Mouse (Mus musculus) intestine, embryonic 15.5 days (tissue): ENCODE data around the gene A830031A19Rik. TPM values are rescaled to one million over a fixed set of nuclear protein-coding genes. Genes with fewer than 3 reads are reported as not detected.

Source experiments
- ATAC-seq: fragments of 200-750 bp; cut with Nextera tagmentation; 2 replicates; pipeline ENCODE4 v1.8.0; 2017; ENCODE audit warnings: moderate TSS enrichment, moderate library complexity
- H3K27ac ChIP-seq: fragments of 300-500 bp; sonication (generic); 2 replicates; pipeline ENCODE4 v1.5.1; 2015; ENCODE audit warnings: mild to moderate bottlenecking, inconsistent platforms
- H3K27me3 ChIP-seq: fragments of 300-500 bp; sonication (generic); replicated peaks from 2 replicates; pipeline ENCODE4 v1.6.1; 2015; ENCODE audit warnings: inconsistent platforms
- H3K36me3 ChIP-seq: fragments of 300-500 bp; sonication (generic); 2 replicates; pipeline ENCODE4 v1.6.1; 2015; ENCODE audit warnings: inconsistent platforms
- H3K4me1 ChIP-seq: fragments of 300-500 bp; sonication (generic); replicated peaks from 2 replicates; pipeline ENCODE4 v1.6.1; 2015; ENCODE audit warnings: inconsistent platforms
- H3K4me2 ChIP-seq: fragments of 300-500 bp; sonication (generic); replicated peaks from 2 replicates; pipeline ENCODE4 v1.6.1; 2015; ENCODE audit warnings: mild to moderate bottlenecking, inconsistent platforms
- H3K4me3 ChIP-seq: fragments of 300-500 bp; sonication (generic); replicated peaks from 2 replicates; pipeline ENCODE4 v1.5.1; 2015; ENCODE audit warnings: inconsistent platforms
- H3K9ac ChIP-seq: fragments of 300-500 bp; sonication (generic); 2 replicates; pipeline ENCODE4 v1.6.1; 2015; ENCODE audit warnings: inconsistent platforms
- H3K9me3 ChIP-seq: fragments of 300-500 bp; sonication (generic); 2 replicates; pipeline ENCODE4 v1.6.1; 2016; ENCODE audit warnings: inconsistent platforms
- WGBS: fragments of 180-500 bp; shearing (Covaris S2); methylation state at CpG from one replicate; pipeline ENCODE4 v1.1.7; 2015; 5-methylcytosine and 5-hydroxymethylcytosine counted together
- polyA plus RNA-seq: library from polyadenylated mRNA; unstranded; fragments of >200 nt; fragmentation: Nextera tagmentation; extraction: Ambion mirVana; gene quantifications from 2 replicates; pipeline ENCODE4 v1.2.1, GENCODE M21; 2015

A830031A19Rik gene
- polyA plus RNA-seq, 1 experiment from 2014 or later, result not detected

DNA sequence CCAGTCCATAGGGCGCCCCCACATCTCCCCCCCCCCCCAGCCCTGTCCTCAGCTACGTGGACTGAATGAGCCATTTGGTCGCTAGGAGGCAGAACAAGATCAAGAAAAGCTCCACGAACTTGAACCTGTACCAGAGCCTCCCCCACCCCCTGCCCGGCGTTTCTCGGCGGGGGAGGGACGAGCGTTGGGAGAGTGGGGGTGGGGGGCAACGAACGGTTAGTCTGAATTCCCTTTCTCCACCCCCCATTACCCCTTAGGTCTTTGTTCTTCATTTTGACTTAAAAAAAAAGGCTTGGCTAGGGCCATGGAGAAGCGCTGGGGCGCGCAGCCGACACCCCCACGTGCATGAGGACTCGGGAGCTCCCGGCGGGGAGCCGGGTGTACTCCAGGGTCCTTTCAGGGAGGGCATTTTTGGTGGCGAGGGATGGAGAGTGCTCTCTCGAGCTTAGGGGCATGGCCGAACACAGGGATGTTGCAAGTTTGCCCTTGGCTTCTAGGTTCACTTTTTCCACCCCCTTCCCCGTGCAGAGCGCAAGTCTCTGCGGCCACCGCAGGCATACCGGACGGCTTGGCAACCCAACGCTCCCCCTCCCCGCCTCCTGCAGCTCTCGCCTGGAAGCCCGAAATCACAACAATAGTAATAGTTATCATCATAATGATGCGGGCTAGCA lies 6.3 kb upstream of the A830031A19Rik start:
- Histone ChIP-seq H3K4me1 (0 out of 2 replicates have a peak, but pooled peaks cover 9% of the 10 kb centered on the region), H3K9me3 (no peaks in the 10 kb centered on the region), H3K4me3 (peak overlapping the region; percentile 72), H3K4me2 (peak overlapping the region; percentile 97), H3K9ac (peak overlapping the region; percentile 70), H3K27ac (peak overlapping the region; percentile 93), H3K27me3 (no peaks in the 10 kb centered on the region), H3K36me3 (no peaks in the 10 kb centered on the region)
- ATAC-seq, result peak; percentile 66
- WGBS, result under 1% methylated on average over 35 of the region's 35 CpGs

DNA sequence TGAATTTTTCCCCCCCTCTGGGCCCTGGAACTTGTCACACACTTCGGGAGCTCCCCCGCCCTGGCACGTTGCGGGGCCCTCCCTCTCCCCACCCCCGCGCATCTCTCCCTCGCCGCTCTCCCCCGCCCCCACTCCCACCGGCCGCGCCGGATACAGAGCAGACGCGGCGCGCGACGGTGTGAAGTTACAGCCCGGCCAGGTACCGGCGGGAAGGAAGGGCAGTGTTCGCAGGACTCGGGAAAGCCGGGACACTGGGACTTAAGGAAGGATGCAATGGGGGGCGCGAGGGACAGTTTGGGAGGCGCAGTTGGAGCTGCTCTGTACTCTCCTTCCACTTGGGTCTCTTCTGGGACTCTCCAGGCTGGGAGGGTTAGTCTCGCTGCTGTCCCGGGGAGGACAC lies 5.7 kb upstream of the A830031A19Rik start:
- under 1% methylated on average over 30 of the region's 30 CpGs for WGBS
- ATAC-seq, result peak; percentile 26
- peak overlapping the region; percentile 70 for H3K9ac ChIP-seq
- H3K27ac ChIP-seq, result peak overlapping the region; percentile 93
- 0 out of 2 replicates have a peak, but pooled peaks cover 12% of the 10 kb centered on the region for H3K4me1 ChIP-seq
- H3K36me3 ChIP-seq, result no peaks in the 10 kb centered on the region
- H3K27me3 ChIP-seq, result no peaks in the 10 kb centered on the region
- H3K9me3 ChIP-seq, result no peaks in the 10 kb centered on the region
- peak overlapping the region; percentile 97 for H3K4me2 ChIP-seq
- H3K4me3 ChIP-seq, result peak overlapping the region; percentile 72

DNA sequence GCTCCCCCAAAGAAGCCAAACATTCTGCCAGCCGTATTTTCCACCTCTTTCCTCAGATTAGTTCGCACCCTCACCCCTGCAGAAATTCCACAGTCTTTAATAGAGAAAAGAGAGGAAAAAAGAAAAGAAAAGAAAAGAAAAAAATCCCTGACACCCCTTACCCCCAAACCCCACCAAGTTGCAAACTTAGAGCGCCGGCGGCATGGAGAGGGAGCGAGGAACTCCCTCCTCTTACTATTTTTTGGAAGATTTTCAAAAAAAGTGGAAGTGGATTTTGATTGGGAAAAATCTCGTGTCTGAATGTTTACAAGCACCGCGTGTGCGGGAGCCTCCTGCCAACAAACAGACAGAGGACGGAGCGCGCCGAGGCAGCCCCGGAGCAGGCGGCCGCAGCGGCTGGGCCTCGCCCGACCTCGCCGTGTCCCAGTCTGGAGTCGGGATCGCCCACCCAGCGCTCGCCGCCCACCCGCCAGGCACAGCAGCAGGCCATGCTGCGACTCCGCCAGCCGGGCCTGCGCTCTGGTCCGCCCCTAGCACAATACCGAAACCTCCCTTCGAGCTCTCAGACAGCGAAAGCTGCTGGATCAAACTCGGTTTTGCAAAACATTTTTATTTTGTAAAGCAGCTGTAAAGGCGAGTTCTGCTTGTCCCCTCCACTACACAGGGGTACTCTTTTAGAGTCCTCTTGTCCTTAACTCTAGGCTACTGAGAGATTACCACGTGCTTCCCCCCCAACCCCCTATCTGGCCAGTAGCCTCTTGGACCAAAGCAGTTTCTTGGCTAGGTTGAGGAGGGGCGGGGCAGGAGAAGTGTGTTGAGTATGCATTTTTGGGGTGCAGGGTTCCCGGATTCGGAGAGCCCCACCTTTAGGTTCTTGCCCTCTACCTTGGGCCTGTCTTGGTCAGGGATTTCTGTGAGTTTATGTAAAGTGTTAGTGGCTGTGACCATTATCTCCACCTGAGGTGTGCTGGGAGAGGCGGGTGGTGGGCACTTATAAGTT lies 4.8 kb upstream of the A830031A19Rik start:
- H3K36me3 ChIP-seq, result no peaks in the 10 kb centered on the region

DNA sequence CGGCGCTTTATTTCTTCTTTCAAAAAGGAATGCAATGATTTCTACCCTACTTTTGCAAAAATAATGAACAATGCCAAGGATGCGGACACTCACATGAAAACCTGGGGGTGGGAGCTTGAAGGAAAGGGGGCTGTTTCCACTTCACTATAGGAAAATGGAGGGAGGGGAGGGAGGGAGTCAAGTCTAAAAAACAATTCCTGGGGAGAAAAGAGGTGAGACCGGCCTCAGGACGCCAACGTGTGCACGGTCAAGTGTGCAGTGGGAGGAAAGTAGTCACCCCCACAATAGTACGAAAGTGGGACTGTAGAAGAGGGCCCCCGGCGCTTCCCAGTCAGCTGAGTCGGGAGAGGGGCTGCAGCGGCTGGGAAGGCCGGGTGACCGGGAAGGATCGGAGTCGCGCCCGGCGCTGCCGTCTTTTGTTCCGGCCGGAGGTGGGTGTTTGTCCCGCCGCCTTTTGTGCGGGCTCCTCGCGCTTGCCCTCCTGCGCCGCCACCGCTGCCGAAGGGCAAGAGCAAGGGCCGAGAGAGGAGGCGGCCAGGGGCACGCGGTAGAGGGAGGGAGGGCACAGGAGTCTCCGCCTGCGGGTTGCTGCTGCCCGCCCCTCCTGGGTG lies 4.0 kb upstream of the A830031A19Rik start:
- Histone ChIP-seq H3K9me3 (no peaks in the 10 kb centered on the region), H3K4me3 (peak overlapping the region; percentile 72), H3K9ac (peak overlapping the region; percentile 70), H3K27me3 (no peaks in the 10 kb centered on the region), H3K36me3 (no peaks in the 10 kb centered on the region), H3K27ac (peak overlapping the region; percentile 93), H3K4me2 (peak overlapping the region; percentile 97), H3K4me1 (peaks cover 19% of the 10 kb centered on the region)
- under 1% methylated on average over 38 of the region's 38 CpGs for WGBS
- ATAC-seq, result no peak

More for the DNA sequence above, 4.8 kb upstream of the A830031A19Rik start:
- no peaks in the 10 kb centered on the region for H3K27me3 ChIP-seq
- peak; percentile 3; the same call in 1 of the 2 replicates for ATAC-seq
- H3K4me3 ChIP-seq, result peak overlapping the region; percentile 72
- H3K27ac ChIP-seq, result peak overlapping the region; percentile 93
- H3K4me1 ChIP-seq, result peaks cover 16% of the 10 kb centered on the region
- H3K9me3 ChIP-seq, result no peaks in the 10 kb centered on the region
- H3K9ac ChIP-seq, result peak overlapping the region; percentile 70
- under 1% methylated on average over 43 of the region's 43 CpGs for WGBS
- H3K4me2 ChIP-seq, result peak overlapping the region; percentile 97

DNA sequence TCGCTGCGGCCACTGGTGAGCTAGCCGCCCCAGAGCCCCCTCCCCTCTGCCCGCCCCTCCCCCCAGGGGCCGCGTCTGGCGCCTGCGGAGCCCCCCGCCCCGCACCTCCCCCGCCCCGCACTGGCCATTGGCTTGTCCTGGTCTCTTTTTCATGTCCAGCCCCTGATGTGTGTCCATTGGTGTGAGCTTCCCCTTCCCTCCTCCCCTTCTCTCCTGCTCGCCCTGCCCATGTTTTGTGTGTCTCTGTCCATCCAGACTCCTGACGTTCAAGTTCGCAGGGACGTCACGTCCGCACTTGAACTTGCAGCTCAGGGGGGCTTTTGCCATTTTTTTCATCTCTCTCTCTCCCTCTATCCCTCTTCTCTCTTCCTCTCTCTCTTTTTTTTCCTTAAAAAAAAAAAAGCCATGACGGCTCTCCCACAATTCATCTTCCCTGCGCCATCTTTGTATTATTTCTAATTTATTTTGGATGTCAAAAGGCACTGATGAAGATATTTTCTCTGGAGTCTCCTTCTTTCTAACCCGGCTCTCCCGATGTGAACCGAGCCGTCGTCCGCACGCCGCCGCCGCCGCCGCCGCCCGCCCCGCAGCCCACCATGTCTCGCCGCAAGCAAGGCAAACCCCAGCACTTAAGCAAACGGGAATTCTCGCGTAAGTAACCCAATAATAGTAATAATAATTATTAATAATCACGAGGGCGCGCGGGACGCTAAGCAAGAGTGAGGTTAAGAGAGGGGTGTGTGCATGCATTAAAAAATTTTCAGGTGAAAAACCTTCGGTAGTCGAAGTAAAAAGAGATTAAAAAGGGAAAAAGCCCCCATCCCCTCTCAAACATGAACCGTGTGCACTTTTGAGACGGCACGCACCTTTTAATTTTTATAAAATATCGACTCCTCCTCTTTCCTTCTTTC lies 3.2 kb upstream of the A830031A19Rik start, which contains the start of gene Bcl11a:
Gene Bcl11a, plus strand, starts transcription at position 262 of the 911 bp plus-strand sequence.
- H3K4me1 ChIP-seq, result peaks cover 19% of the 10 kb centered on the region
- H3K27ac ChIP-seq, result peak within 1 kb of the TSS; percentile 93
- H3K9ac ChIP-seq, result peak within 1 kb of the TSS; percentile 70
- H3K27me3 ChIP-seq, result 0 out of 2 replicates have a peak, but pooled peaks cover 4% of the 10 kb centered on the region
- peak; percentile 73 for ATAC-seq
- peak within 1 kb of the TSS; percentile 97 for H3K4me2 ChIP-seq
- H3K9me3 ChIP-seq, result no peaks in the 10 kb centered on the region
- WGBS, result under 1% methylated on average over 40 of the region's 51 CpGs
- H3K4me3 ChIP-seq, result peak within 1 kb of the TSS; percentile 72
- no peaks in the 10 kb centered on the region for H3K36me3 ChIP-seq

DNA sequence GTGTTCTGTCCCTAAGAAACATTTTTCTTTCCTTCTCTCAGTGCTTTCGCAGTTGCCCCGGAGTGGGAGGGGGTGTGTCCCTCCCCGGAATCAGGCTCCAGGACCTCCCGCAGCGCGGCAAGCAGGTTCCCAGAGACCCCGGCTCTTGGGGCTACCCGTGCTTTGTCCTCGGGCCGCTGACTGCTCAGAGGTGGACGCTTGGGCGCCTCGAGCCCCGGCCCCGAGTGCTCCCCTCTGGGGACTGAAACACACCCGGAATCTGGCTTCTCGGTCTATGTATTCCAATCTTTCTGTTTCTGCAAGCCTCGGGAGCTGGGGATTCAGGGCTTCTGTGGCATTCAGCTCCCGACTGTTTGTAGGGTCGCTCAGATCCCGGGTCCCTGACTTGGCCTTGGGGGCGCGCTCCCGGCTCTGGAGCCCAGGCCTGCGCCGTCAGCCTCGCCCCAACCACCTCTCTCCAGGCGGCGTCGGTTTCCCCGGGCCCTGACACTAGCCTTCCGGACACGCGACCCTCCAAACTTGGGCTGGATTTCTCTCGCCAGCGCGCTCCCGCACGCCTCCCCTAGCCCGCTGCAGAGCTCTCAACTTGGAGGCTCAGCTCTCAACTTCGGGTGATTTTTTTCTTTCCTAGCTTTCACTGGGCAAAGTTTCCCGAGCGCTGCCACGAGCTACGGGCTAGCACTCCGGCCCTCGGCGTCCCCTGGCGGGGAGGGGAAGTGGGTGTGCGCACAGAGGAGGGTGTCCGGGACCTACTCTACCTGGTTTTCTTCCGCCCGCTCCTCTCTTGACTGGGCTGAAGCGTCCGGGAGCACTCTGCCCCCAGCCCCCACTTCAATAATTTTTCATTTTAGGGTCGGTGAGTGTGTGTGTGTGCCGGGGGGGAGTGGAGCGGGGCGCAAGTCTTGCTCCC lies 2.2 kb upstream of the A830031A19Rik start:
- Histone ChIP-seq H3K27ac (peak overlapping the region; percentile 93), H3K4me1 (peaks cover 19% of the 10 kb centered on the region), H3K36me3 (no peaks in the 10 kb centered on the region), H3K4me3 (peak overlapping the region; percentile 72), H3K4me2 (peak overlapping the region; percentile 97), H3K9ac (peak overlapping the region; percentile 70), H3K9me3 (no peaks in the 10 kb centered on the region), H3K27me3 (0 out of 2 replicates have a peak, but pooled peaks cover 5% of the 10 kb centered on the region)
- ATAC-seq, result peak; percentile 73
- WGBS, result under 1% methylated on average over 58 of the region's 59 CpGs

DNA sequence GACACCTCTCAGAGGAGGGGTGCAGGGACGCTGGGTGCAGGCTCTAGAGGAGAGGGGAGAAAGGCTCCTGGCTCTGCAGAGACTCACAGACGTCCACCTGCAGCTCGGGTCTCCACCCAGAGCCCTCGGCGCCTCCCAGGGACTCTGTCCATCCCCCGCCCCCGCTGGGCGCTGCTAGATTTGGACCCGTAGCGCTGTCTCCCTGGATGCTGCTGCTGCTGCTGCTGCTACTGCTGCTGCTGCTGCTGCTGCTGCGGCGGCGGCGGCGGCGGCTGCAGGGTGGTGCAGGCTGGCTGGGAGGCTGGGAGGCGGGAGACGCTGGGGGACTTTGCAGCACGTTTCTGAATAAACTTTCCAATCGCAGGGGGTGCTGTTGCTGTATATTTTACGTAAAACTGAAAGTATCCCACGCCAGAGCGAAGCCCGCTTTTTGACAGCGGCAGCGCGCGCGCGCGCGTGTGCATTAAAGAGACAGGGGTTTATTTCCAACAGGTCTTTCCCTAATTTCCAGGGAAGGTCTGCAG lies 1.3 kb upstream of the A830031A19Rik start:
- ATAC-seq, result peak; percentile 11
- Histone ChIP-seq H3K27ac (peak overlapping the region; percentile 93), H3K4me3 (peak overlapping the region; percentile 72), H3K4me1 (peaks cover 19% of the 10 kb centered on the region), H3K4me2 (peak overlapping the region; percentile 97), H3K27me3 (0 out of 2 replicates have a peak, but pooled peaks cover 5% of the 10 kb centered on the region), H3K9ac (peak overlapping the region; percentile 70), H3K36me3 (no peaks in the 10 kb centered on the region), H3K9me3 (no peaks in the 10 kb centered on the region)
- WGBS, result under 1% methylated on average over 32 of the region's 32 CpGs

DNA sequence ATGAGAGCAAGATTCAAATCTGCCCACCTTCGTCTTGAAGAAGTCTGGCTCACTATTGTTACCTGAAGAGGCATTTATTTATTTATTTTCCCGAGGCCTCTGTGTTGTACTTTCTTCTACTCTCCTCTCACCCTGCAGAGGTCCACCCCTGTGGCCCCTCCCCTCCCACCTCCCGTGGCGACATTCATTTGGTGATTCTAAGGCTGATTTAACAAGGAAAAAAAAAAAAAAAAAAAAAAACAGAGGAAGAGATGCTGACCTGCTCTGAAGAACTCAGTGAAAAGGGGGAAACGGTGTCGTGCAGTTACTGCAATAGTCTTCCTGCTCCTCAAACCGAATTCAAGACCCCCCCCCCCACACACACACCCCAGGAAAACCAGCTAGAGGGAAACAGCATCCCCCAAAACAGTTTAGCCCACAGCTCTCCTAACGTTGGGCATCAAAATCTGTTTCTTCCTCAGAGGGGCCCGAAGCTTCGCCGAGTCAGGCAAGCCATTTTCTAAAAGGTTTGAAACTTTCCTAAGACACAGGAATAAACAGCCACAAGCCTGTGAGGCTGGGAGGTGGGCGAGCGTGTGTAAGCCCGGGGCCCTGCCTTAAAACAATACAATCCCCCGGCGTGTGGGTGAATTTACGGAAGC lies 752 bp upstream of the A830031A19Rik start:
- Histone ChIP-seq H3K4me1 (peaks cover 19% of the 10 kb centered on the region), H3K36me3 (no peaks in the 10 kb centered on the region), H3K27ac (peak overlapping the region; percentile 93; the same call in 1 of the 2 replicates), H3K9ac (peak overlapping the region; percentile 70), H3K4me3 (peak overlapping the region; percentile 72), H3K9me3 (no peaks in the 10 kb centered on the region), H3K4me2 (peak overlapping the region; percentile 97), H3K27me3 (0 out of 2 replicates have a peak, but pooled peaks cover 5% of the 10 kb centered on the region)
- WGBS, result 1% methylated on average over 17 of the region's 17 CpGs
- no peak for ATAC-seq

DNA sequence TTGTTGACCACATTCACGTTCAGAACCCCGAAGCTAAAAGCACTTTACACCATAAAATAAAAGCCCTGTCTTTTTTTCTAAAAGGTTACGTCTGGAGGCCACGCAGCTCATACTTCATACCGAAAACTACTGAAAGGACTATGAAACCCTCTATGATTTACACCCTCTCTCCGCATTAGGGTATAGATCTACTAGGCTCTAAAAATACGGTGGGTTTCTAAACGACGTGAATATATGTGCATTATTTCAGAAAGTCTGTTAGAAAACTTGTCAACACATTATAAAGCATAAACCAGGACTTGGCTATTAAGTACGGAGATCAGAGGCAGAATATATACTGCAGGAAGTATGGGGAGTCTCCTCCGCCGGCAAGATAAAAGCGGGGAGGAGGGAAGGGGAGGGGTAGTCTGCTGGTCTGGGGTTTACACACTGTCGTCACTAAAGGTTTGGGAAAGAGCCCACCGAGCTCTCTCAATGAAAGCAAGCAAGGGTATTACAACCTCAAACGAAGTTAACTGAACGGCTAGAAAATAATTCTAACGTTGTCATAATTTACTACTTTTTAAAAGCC lies 748 bp downstream of the A830031A19Rik start:
- 0 out of 2 replicates have a peak, but pooled peaks cover 5% of the 10 kb centered on the region for H3K27me3 ChIP-seq

More for the DNA sequence above, 748 bp downstream of the A830031A19Rik start:
- H3K9ac ChIP-seq, result no peak overlapping the region
- no peak for ATAC-seq
- H3K4me3 ChIP-seq, result no peak overlapping the region
- WGBS, result 2% methylated on average over 18 of the region's 18 CpGs
- peaks cover 13% of the 10 kb centered on the region for H3K4me1 ChIP-seq
- peak overlapping the region; percentile 54 for H3K4me2 ChIP-seq
- H3K27ac ChIP-seq, result no peak overlapping the region
- no peaks in the 10 kb centered on the region for H3K36me3 ChIP-seq
- no peaks in the 10 kb centered on the region for H3K9me3 ChIP-seq
